ENCODE assay signal across 11 mouse cellular contexts in genomic region chr2:152792461-152792860, GRCm38 (mm10). TPM values are rescaled to one million over a fixed set of nuclear protein-coding genes. Genes with fewer than 3 reads are reported as not detected.
DNase-seq lines count a peak whose midpoint lies in the region; ATAC-seq and TF ChIP-seq lines count a peak whose summit lies in the region.
"Had no signal": no experiment of that assay in that cellular context is flagged by ENCODE, and none has a peak within 500 bp of the region (broad histone marks: within the 10 kb centered on the region; RNA-seq: fewer than 3 reads in every experiment).

No protein-coding gene starts in this region.

- H3K36me3 ChIP-seq in liver, embryonic 12.5 days, result peaks cover 25% of the 10 kb centered on the region
- 0 out of 2 replicates have a peak, but pooled peaks cover 3% of the 10 kb centered on the region for H3K36me3 ChIP-seq in liver, embryonic 11.5 days (ENCODE audit: control insufficient read depth, insufficient read depth, low read length)
- H3K36me3 ChIP-seq in forebrain, embryonic 15.5 days, result no peaks in the 10 kb centered on the region

- no peaks in the 10 kb centered on the region for H3K9me3 ChIP-seq in liver, embryonic 12.5 days (replicated peaks)
- H3K9me3 ChIP-seq in liver, embryonic 11.5 days (ENCODE audit: control insufficient read depth, low read length), result no peaks in the 10 kb centered on the region
- H3K9me3 ChIP-seq in forebrain, embryonic 15.5 days, result no peaks in the 10 kb centered on the region
- H3K9me3 ChIP-seq: midbrain, embryonic 12.5 days had no signal

- peak overlapping the region; percentile 99 for H3K27ac ChIP-seq in liver, embryonic 12.5 days
- no peak overlapping the region for H3K27ac ChIP-seq in liver, embryonic 11.5 days (ENCODE audit: low read depth, low read length)
- peak overlapping the region; percentile 66; the same call in 1 of the 2 replicates for H3K27ac ChIP-seq in cortical plate, adult 2 months (ENCODE audit: insufficient read depth, low read length)
- no peak overlapping the region for H3K27ac ChIP-seq in forebrain, embryonic 15.5 days (replicated peaks)
- H3K27ac ChIP-seq: midbrain, embryonic 12.5 days had no signal

- peaks cover 96% of the 10 kb centered on the region for H3K4me1 ChIP-seq in liver, embryonic 12.5 days
- H3K4me1 ChIP-seq in liver, embryonic 11.5 days (replicated peaks; ENCODE audit: control insufficient read depth, insufficient read depth, low read length), result peaks cover 68% of the 10 kb centered on the region
- H3K4me1 ChIP-seq in cortical plate, adult 2 months (ENCODE audit: control insufficient read depth, insufficient read depth, low read length), result peaks cover 45% of the 10 kb centered on the region
- peaks cover 3% of the 10 kb centered on the region; the same call in 1 of the 2 replicates for H3K4me1 ChIP-seq in forebrain, embryonic 15.5 days

- H3K27me3 ChIP-seq in liver, embryonic 12.5 days (replicated peaks), result no peaks in the 10 kb centered on the region
- no peaks in the 10 kb centered on the region for H3K27me3 ChIP-seq in liver, embryonic 11.5 days (replicated peaks; ENCODE audit: control insufficient read depth, insufficient read depth, low read length)
- H3K27me3 ChIP-seq in forebrain, embryonic 15.5 days, result no peaks in the 10 kb centered on the region
- H3K27me3 ChIP-seq: midbrain, embryonic 12.5 days had no signal

- DNase-seq in liver, embryonic 11.5 days (ENCODE audit: low spot score), result no peak
- DNase-seq in kidney, adult 8-10 months, result peak; percentile 64 to 88
- DNase-seq in lung, postnatal 25 days (ENCODE audit: low spot score), result peak; percentile 85
- DNase-seq in right cerebral cortex, postnatal 14 days, result no peak
- DNase-seq: forebrain, postnatal 0 days; right cerebral cortex, postnatal 25 days had no signal

- H3K9ac ChIP-seq in liver, embryonic 12.5 days, result peak overlapping the region; percentile 33; the same call in 1 of the 2 replicates
- no peak overlapping the region for H3K9ac ChIP-seq in liver, embryonic 11.5 days (ENCODE audit: low read depth, low read length)
- no peak overlapping the region for H3K9ac ChIP-seq in forebrain, embryonic 15.5 days (replicated peaks)
- H3K9ac ChIP-seq: forebrain, postnatal 0 days; midbrain, embryonic 12.5 days had no signal

- H3K4me3 ChIP-seq in liver, embryonic 12.5 days, result no peak overlapping the region
- H3K4me3 ChIP-seq in liver, embryonic 11.5 days (ENCODE audit: low read depth, low read length), result no peak overlapping the region
- no peak overlapping the region for H3K4me3 ChIP-seq in cortical plate, adult 2 months (ENCODE audit: insufficient read depth, low read length)
- H3K4me3 ChIP-seq in forebrain, embryonic 15.5 days, result no peak overlapping the region
- H3K4me3 ChIP-seq: midbrain, embryonic 12.5 days had no signal

- no peak overlapping the region for H3K4me2 ChIP-seq in liver, embryonic 12.5 days
- no peak overlapping the region for H3K4me2 ChIP-seq in liver, embryonic 11.5 days
- H3K4me2 ChIP-seq in forebrain, embryonic 15.5 days (replicated peaks), result no peak overlapping the region
- H3K4me2 ChIP-seq: midbrain, embryonic 12.5 days had no signal

- ATAC-seq in liver, embryonic 12.5 days, result no peak
- ATAC-seq in liver, embryonic 11.5 days (replicated peaks; ENCODE audit: low FRiP score), result no peak
- no peak for ATAC-seq in forebrain, embryonic 15.5 days (replicated peaks)
- ATAC-seq in CD4-positive, CD25-positive, alpha-beta regulatory T cell, adult 4 months, result no peak
- ATAC-seq: forebrain, postnatal 0 days had no signal

- no peak for TF ChIP-seq CTCF in cortical plate, adult 2 months (IDR thresholded peaks at IDR 0.05; ENCODE audit: extremely low read depth, insufficient read depth, low read length)

- no peak for TF ChIP-seq POLR2A in cortical plate, adult 2 months (IDR thresholded peaks at IDR 0.05; ENCODE audit: extremely low read depth, insufficient read depth, low read length)

- 43% methylated on average over 2 of the region's 2 CpGs for WGBS in liver, embryonic 12.5 days (ENCODE audit: insufficient replicate concordance)
- 48% methylated on average over 2 of the region's 2 CpGs for WGBS in liver, embryonic 11.5 days
- 83% methylated on average over 2 of the region's 2 CpGs for WGBS in forebrain, embryonic 15.5 days

RNA-seq across cellular contexts. Expression of gene Cox4i2, which starts 38.5 kb away (rescaled TPM):
- polyA plus RNA-seq in liver, embryonic 12.5 days (2016; fragmentation: Nextera tagmentation; extraction: Ambion mirVana), result 2.5 and 3.4 TPM in 2 replicates
- 6.7 and 8.5 TPM in 2 replicates for polyA plus RNA-seq in liver, embryonic 11.5 days (2014; fragmentation: Nextera tagmentation; extraction: Ambion mirVana)
- 6.3 and 6.9 TPM in 2 replicates for polyA plus RNA-seq in cortical plate, adult 2 months (2012; rRNA removed)
- 4.3 and 4.4 TPM in 2 replicates for polyA plus RNA-seq in forebrain, embryonic 15.5 days (2015; fragmentation: Nextera tagmentation; extraction: Ambion mirVana)
- under 1 TPM in 1 of 2 experiments, not detected in 1; 0.46 TPM for polyA plus RNA-seq in CD4-positive, CD25-positive, alpha-beta regulatory T cell, adult 4 months (2017; shearing (Covaris generic))

RNA-seq across cellular contexts. Expression of gene Bcl2l1, which starts 39.1 kb away (rescaled TPM):
- polyA plus RNA-seq in liver, embryonic 12.5 days (2016; fragmentation: Nextera tagmentation; extraction: Ambion mirVana), result 127 and 137 TPM in 2 replicates
- polyA plus RNA-seq in liver, embryonic 11.5 days (2014; fragmentation: Nextera tagmentation; extraction: Ambion mirVana), result 61.7 and 69.3 TPM in 2 replicates
- 99.2 and 105 TPM in 2 replicates for polyA plus RNA-seq in cortical plate, adult 2 months (2012; rRNA removed)
- 179 and 183 TPM in 2 replicates for polyA plus RNA-seq in forebrain, embryonic 15.5 days (2015; fragmentation: Nextera tagmentation; extraction: Ambion mirVana)
- polyA plus RNA-seq in CD4-positive, CD25-positive, alpha-beta regulatory T cell, adult 4 months (2017; shearing (Covaris generic)), result 10 to 100 TPM; 55.5 to 75.0 TPM

RNA-seq across cellular contexts. Expression of gene Tpx2, which starts 55.3 kb away (rescaled TPM):
- 88.0 and 89.9 TPM in 2 replicates for polyA plus RNA-seq in liver, embryonic 12.5 days (2016; fragmentation: Nextera tagmentation; extraction: Ambion mirVana)
- polyA plus RNA-seq in liver, embryonic 11.5 days (2014; fragmentation: Nextera tagmentation; extraction: Ambion mirVana), result 107 and 118 TPM in 2 replicates
- polyA plus RNA-seq in cortical plate, adult 2 months (2012; rRNA removed), result 1.5 and 1.8 TPM in 2 replicates
- polyA plus RNA-seq in forebrain, embryonic 15.5 days (2015; fragmentation: Nextera tagmentation; extraction: Ambion mirVana), result 50.6 and 51.1 TPM in 2 replicates
- 1 to 10 TPM; 4.0 to 9.7 TPM for polyA plus RNA-seq in CD4-positive, CD25-positive, alpha-beta regulatory T cell, adult 4 months (2017; shearing (Covaris generic))

RNA-seq across cellular contexts. Expression of gene Id1, which starts 56.4 kb away (rescaled TPM):
- 28.1 and 30.6 TPM in 2 replicates for polyA plus RNA-seq in liver, embryonic 12.5 days (2016; fragmentation: Nextera tagmentation; extraction: Ambion mirVana)
- polyA plus RNA-seq in liver, embryonic 11.5 days (2014; fragmentation: Nextera tagmentation; extraction: Ambion mirVana), result 52.7 and 56.3 TPM in 2 replicates
- polyA plus RNA-seq in cortical plate, adult 2 months (2012; rRNA removed), result 74.2 and 81.0 TPM in 2 replicates
- polyA plus RNA-seq in forebrain, embryonic 15.5 days (2015; fragmentation: Nextera tagmentation; extraction: Ambion mirVana), result 26.3 and 32.0 TPM in 2 replicates
- polyA plus RNA-seq in CD4-positive, CD25-positive, alpha-beta regulatory T cell, adult 4 months (2017; shearing (Covaris generic)), result under 1 TPM; 0.75 to 0.82 TPM

Comparison
In these comparisons a context has a peak if more than half of its experiments do, and no peak if none do; other contexts are left out.
1. H3K27ac ChIP-seq: peak in liver, embryonic 12.5 days (single experiment) and cortical plate, adult 2 months (single experiment); none in liver, embryonic 11.5 days (single experiment) and forebrain, embryonic 15.5 days (single experiment).
2. DNase-seq: peak in kidney, adult 8-10 months (2 of 2) and lung, postnatal 25 days (single experiment); none in liver, embryonic 11.5 days (single experiment) and right cerebral cortex, postnatal 14 days (single experiment).